Mouse (Mus musculus) retina, adult 2 months (tissue): ENCODE results near the gene Slc4a1.
"Not testable (repeated sequence)": the region's sequence is repeated elsewhere in the genome, so short reads cannot be mapped to it uniquely, and the experiment has no call there.

ENCODE experiments used
- DNase-seq: peaks from one replicate; pipeline ENCODE4 v3.0.0-alpha.2; 2012; ENCODE audit warnings: low read depth, low spot score

Gene Slc4a1

GRCm38 (mm10) chr11:102398007-102398825 is 32.2 kb upstream of the Slc4a1 start:
- DNase-seq: no peak

GRCm38 (mm10) chr11:102396671-102397141 is 30.7 kb upstream of the Slc4a1 start:
- DNase-seq: no peak

GRCm38 (mm10) chr11:102396263-102396662 is 30.3 kb upstream of the Slc4a1 start:
- DNase-seq: no peak

GRCm38 (mm10) chr11:102395250-102395649 is 29.2 kb upstream of the Slc4a1 start:
- DNase-seq: no peak

GRCm38 (mm10) chr11:102394421-102395124 is 28.6 kb upstream of the Slc4a1 start:
- DNase-seq: no peak

- DNase-seq: no peak
Observed at GRCm38 (mm10) chr11:102393719-102394420, 27.9 kb upstream of the Slc4a1 start.

- DNase-seq: peak; percentile 82
Observed at GRCm38 (mm10) chr11:102393238-102393634, 27.2 kb upstream of the Slc4a1 start, which contains the start of gene Rundc3a. Gene Rundc3a, plus strand, starts transcription at chr11:102393403.

GRCm38 (mm10) chr11:102392441-102393237 is 26.6 kb upstream of the Slc4a1 start:
- DNase-seq: no peak

- not testable (repeated sequence) for DNase-seq
Observed at GRCm38 (mm10) chr11:102389436-102389835, 23.4 kb upstream of the Slc4a1 start.

GRCm38 (mm10) chr11:102386121-102386520 is 20.1 kb upstream of the Slc4a1 start:
- DNase-seq: no peak

- no peak for DNase-seq
Observed at GRCm38 (mm10) chr11:102385075-102385474, 19.1 kb upstream of the Slc4a1 start.

- DNase-seq: no peak
Observed at GRCm38 (mm10) chr11:102384418-102384817, 18.4 kb upstream of the Slc4a1 start.

- no peak for DNase-seq
Observed at GRCm38 (mm10) chr11:102383365-102384136, 17.5 kb upstream of the Slc4a1 start.

- no peak for DNase-seq
Observed at GRCm38 (mm10) chr11:102382794-102383193, 16.8 kb upstream of the Slc4a1 start.

- DNase-seq: no peak
Observed at GRCm38 (mm10) chr11:102381341-102382100, 15.5 kb upstream of the Slc4a1 start.

- DNase-seq: no peak
Observed at GRCm38 (mm10) chr11:102380091-102380490, 14.1 kb upstream of the Slc4a1 start.

GRCm38 (mm10) chr11:102377186-102377585 is 11.2 kb upstream of the Slc4a1 start:
- DNase-seq: no peak

- no peak for DNase-seq
Observed at GRCm38 (mm10) chr11:102376196-102376835, 10.3 kb upstream of the Slc4a1 start.
